Mouse (Mus musculus) liver, adult 10 weeks (tissue): ENCODE measurements around the gene Teddm3. TPM values are rescaled to one million over a fixed set of nuclear protein-coding genes. Genes with fewer than 3 reads are reported as not detected.

Source experiments
- polyA plus RNA-seq: library from polyadenylated mRNA; stranded (reverse); fragments of 350-450 nt; fragmentation: Illumina TruSeq; extraction: RNeasy Lipid Tissue Mini Kit (QIAGEN cat#74804); gene quantifications from one replicate; pipeline ENCODE4 v1.2.3, GENCODE M21; 2014; ENCODE audit warnings: low read depth, low replicate concordance

The Teddm3 gene
- polyA plus RNA-seq, result not detected

DNA sequence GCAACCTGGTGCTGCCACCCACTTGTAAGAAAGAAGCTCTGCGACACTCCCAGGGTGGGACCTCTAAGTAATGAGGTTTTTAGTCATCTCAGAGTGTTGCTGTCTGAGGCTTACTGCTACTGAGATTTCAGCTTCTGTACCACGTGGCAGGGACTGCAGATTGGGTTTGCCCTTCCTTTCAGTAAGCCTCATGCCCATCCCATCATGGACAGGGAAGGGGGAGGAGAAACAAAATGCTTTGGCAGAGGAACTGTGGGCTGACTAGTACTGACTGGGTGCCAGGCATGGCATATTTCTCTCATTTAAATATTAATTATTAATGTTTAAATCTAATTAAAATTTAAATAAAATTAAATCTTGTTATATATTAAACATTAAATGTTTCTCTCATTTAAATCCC lies at the start of gene Teddm3:
Teddm3 (minus strand) TSS at position 101 of the 400 bp plus-strand sequence.

Other genes with a start within 250 kb of the Teddm3 start
- gene Ephb3, start 50.8 kb upstream of the Teddm3 start, polyA plus RNA-seq, result not detected